Mouse (Mus musculus) urinary bladder, postnatal 36 days (tissue): ENCODE data around the gene Gm43064.
"Not testable (repeated sequence)": the region's sequence is repeated elsewhere in the genome, so short reads cannot be mapped to it uniquely, and the experiment has no call there.

Experiments
- DNase-seq, 2 experiments: peaks; one replicate each; pipeline ENCODE4 v3.0.0; 2022; ENCODE audit warnings: low spot score in 2 of 2, mixed read lengths in 1 of 2

The Gm43064 gene

DNA sequence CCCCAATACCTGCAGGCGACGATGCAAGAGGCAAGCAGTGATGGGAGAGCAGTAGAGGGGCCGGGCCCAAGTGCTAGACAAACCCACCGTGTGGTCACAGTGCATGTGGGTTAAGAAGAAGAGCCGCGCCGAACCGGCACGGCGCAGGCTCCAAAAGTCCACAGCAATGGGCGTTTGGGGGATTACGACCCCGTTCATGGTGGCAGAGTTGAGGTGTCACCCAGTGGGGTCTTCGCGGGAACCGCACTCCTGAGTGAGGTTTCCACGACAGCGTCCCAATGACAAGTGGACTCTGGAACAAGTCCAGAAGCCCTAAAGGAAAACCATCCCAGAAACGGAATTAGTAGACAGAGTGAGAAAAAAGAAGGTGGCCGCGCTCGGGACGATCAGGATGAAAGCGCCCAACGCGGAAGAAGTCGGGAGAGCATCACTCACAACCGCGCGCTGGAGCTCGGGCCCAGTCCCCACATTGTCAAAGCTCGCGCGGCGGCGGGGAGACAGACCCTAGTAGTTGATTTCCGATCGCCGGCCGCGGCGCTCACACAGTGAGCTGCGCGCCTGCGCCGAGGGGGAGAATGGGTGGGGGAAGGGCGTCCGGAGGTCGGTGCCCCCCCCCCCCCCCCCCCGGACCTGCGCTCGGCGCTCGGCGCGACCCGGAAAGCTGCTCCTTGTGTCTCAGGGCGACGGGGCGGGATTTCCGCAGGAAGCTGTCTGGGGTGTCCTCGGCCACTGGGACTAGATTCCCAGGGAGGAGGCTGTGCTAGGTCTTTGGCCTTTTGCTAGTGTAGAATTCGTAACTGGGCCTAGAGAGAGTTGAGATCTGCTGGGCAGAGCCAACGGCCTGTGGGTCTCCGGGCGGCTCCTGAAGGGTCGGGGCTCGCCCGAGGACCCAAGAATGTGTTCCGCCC is at the start of gene Gm43064, which contains the start of the genes Dclre1b and Ap4b1:
Gm43064 (plus strand) TSS at position 683 of the 908 bp plus-strand sequence.
Dclre1b (minus strand) TSS at position 554 of the 908 bp plus-strand sequence.
Ap4b1 (plus strand) TSS at position 630 of the 908 bp plus-strand sequence.
- DNase-seq, result peak; percentile 77 to 86

DNA sequence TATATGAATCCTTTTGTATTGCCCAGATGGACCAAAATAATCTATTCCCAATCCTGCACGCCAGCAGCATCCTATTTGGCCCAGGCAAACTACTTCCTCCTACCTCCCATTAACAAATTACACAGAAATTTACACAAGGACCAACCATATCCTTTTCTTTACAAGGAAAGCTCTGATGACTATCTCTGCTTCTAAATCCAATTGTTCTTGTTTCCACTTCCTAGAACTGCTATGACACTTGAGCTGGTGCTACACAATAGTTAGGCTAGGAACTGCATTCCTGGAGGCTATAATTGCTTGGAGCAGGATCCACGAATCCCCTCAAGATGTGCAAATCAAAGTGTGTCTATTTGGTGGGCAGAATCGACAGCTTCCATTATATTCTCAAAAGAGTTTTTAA is 42.6 kb upstream of the Gm43064 start:
- DNase-seq, result no peak

DNA sequence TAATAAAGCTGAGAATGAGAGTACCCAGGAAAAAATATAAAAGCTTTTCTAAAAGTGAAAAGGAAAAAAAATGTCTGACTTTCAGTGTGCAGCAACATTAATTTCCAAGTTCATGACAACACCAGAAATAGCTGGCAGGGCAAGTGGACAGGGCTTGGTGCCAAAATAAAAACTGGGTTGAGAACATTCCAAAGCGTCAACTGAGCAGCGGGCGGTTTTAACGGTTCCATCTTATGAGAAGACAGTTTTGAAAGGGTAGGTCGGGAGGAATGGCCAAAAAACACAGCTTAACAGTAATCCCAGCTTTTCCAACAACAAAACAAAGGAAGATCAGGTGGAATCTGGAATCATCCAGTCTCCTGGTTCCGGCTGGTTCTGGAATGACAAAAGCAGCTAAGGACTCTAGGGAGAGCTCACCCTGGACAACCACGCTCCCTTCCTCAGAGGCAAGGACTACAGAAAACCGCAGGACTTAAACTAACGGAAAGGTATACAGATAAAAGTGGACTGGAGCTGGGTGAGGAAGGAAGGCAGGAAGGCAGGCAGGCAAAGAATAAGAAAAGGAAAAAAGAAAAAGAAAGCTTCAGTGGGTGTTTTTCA is 37.7 kb upstream of the Gm43064 start:
- DNase-seq, result peak; percentile 70 to 83

DNA sequence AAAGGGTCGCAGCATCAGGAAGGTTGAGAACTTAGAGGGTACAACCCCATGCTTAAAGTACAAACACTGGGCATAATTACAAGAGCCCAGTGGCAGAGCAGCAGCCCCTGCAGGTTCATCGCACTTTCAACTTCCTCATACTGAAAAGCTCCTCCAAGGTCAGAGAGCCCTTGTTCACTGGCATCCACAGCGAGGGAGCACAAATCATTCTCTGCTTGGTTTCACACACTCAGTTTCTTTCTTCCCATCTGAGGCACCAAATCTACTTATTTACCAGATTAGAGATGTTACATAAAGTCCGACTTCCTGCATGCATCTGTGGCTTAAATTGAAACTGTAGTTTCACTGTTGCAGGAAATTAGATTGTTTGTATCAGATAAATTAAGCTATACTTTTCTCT is 36.5 kb upstream of the Gm43064 start:
- no peak for DNase-seq

DNA sequence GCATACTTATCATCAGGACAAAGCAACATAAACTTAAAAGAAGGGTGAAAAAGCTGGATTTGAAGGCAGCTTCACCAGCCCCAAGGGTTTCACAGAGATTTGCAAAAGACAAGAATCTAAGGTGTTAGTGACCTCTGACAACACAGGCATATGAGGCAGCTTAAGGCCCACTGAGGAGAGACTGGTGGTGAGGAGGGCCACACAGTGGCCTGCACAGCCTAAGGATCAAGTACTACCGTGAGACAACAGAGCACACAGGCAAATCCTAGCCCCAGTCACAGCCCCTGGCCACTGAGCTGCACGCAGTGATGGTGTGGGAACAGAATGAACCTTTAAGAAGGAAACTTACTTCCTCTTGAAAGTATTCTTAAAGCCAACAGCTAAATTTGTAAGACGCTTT is 35.9 kb upstream of the Gm43064 start:
- DNase-seq, result no peak

DNA sequence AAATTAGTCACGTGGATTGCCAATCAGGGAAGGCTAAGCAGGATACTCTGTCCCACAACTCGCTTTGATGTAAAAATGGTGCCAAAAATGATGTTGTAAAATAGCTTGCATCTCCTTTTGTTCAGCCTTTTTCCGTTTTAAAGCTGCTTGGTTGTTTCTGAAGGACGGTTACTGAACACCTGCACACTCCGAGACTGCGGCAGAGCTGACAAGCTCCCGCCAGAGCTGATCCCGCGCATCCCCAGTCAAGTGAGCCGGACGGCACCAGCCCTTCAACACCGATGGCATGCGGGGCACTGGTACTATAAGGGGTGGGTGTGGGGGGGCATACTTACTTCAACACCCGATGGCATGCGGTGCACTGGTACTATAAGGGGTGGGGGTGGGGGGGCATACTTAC is 35.4 kb upstream of the Gm43064 start:
- DNase-seq, result no peak

DNA sequence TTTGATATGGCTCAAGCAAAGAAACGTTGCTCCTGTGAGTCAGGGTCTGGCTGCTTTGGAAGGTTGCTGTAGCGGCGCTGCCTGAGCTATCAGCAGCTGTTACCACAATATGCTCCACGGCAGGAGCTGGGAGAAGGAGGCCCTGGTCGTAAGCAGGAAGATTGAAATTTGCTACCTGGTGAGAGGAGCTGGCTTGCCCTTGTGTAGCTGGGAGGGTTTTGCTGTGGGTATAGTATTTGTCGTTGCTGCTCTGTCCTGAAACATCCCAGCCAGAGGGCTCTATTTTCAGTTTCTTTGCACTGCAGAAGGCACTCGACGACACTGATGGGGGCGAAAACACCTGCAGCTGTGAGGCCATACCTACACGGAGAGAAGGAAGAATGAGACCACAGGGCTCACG is 31.4 kb upstream of the Gm43064 start:
- no peak for DNase-seq

DNA sequence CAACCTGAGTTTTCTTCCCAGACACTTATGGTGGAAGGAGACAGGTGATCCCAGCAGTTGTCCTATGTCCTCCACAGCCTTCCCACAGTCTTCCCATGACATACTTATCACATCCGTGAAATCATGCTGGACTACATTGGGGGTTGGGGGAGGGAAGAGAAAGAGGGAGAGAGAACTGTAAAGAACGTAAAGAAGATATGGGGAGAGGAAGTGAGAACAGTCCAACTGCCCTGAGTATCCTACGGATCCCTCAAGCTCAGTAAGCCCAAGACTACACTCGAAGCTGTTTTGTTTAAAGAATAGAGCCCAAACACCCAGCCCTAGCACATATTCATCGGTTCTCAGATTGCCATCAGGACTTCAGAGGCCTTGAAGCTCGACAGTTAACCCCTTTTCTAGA is 30.7 kb upstream of the Gm43064 start:
- DNase-seq, result no peak

DNA sequence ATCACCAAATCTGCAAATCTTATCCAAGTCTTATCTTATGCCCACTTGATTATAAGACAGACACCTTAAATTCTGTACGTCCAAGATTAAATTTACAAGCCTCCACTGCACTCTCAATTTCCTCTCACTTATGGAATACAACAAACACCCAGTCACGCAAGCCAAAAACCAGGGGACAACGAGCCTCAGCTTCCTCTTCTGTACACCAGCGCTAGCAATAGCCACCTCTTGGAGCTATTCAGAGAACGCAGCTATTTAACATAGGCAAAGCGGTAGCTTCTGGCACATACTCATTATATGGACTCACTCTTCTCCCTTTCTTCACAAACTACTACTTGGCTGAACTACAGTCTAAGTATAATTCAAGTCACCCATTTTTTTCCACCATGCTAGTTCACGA is 30.2 kb upstream of the Gm43064 start:
- DNase-seq, result no peak

DNA sequence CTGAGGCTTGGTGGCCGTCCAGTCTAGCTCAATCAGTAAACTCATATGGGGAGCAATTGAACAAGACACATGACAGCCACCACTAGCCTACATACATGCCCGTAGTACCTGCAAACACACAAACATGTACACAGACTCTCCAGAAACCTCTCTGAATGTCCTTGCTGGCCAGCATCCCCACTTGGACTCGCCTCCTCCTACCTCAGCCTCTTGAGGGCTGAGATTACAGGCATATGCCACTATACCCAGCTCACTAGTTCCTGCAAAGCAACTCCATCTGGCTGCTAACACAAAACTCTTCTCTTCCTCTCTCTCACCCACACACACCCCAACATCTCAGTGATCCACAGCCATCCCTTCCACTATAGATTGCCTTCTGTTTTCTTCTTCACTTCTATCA is 29.1 kb upstream of the Gm43064 start:
- no peak for DNase-seq

DNA sequence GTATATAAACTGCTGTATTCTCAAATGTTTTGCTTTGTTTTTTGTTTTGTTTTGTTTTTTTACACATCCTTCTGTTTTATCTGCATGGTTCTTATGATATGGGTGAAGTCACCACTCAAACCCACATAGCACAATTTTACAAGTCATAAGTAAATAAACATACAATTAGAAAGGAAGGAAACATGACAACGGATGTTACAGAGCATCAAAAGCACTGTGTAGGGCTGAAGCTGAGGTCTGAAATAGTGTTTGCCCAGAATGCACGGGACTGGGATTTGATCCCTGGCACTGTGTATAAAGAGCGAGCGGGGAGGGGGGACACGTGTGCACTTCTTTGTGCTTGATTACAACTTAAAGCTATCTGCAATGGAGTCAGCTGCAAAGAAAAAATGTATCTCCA is 28.6 kb upstream of the Gm43064 start:
- DNase-seq, result no peak

DNA sequence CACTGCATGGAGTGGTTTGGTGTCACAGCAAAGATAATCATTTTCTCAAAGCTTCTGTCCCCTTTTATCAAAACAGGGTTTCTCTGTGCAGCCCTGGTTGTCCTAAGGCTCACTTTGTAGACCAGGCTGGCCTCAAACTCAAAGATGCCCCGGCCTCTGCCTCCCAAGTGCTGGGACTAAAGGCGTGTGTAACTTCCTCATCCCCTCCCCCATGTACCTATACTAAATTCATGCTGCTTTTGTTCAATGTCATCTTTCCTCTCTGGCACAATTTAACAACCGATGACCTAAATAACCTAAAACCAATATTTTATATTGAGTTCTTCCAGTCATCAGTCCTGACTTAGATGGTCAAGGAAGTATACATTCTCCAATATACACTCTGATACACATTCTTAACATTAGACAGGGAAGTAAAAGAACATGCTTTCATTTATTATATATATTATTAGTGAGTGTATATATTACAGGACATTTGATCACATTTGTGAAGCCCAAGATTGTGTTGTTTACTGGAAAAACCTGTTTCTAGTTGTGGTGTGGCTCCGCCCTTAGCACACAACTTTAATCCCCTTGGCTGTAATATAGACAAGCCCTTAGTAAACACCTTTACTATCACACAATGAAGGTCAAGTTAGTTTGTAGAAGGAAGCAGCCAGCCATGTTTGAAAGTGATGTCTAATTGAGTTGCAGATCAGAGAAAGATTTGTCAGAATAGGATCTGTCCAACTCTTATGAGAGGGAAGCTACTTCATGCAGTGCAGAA is 26.3 kb upstream of the Gm43064 start:
- DNase-seq, result no peak

DNA sequence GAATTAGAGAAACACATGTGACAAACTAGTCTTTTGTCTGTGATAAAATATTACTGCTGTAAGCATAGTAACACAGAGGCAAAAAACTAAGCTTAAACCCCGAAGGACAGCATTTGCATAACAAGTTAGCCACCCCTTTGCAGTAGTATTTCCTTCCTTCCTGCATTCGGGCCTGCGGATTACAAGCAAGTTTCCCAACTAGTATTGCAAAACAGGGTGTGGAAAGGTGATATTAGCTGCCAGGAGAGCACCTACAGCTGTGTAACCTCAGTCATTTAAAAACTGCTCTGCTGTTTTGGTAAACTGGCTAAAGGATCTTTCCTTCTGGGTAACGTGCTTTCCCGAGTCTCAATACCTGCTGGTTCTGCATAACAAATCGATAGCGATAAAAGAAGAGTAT is 22.1 kb upstream of the Gm43064 start:
- DNase-seq, result peak in 1 of 2 experiments; percentile 38

DNA sequence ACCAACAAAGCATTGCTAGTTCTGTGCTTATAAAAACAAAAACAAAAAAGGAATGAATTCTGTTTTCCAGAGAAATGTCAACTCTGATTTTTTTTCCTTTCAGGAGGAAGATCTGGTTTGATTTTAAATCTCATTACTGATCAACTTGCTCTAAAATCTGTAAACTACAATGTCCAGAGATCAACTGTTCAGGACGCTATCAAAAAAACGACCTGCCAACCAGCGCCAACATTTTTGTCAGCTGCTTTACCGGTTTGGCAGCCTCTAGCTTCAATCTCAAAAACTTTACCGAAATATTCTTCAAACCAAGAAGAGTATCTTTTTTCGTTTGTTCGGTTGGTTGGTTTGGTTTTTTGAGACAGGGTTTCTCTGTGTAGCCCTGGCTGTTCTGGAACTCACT is 20.3 kb upstream of the Gm43064 start:
- DNase-seq, result no peak

DNA sequence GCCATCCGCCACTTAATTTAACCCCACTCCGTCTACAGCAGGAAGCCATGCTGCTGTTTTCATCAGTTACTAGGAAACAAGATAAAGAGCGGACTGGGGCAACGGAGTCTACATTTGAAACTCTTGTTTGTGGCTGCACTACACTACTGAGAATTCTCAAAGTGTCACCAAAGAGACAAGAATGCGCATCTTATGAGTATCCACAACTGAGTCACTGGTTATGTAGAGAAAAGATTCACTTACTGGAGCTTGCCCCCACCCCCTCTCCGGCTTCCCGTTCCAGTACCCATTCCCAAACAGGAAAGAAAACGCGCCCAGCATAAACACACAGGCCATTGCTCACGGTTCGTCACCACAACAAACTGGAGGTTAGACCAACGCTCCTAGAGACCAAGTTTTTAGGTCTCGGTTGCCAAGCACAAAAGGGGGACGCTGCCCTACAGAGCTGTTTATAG is 19.5 kb upstream of the Gm43064 start:
- DNase-seq, result peak; percentile 32 to 40

DNA sequence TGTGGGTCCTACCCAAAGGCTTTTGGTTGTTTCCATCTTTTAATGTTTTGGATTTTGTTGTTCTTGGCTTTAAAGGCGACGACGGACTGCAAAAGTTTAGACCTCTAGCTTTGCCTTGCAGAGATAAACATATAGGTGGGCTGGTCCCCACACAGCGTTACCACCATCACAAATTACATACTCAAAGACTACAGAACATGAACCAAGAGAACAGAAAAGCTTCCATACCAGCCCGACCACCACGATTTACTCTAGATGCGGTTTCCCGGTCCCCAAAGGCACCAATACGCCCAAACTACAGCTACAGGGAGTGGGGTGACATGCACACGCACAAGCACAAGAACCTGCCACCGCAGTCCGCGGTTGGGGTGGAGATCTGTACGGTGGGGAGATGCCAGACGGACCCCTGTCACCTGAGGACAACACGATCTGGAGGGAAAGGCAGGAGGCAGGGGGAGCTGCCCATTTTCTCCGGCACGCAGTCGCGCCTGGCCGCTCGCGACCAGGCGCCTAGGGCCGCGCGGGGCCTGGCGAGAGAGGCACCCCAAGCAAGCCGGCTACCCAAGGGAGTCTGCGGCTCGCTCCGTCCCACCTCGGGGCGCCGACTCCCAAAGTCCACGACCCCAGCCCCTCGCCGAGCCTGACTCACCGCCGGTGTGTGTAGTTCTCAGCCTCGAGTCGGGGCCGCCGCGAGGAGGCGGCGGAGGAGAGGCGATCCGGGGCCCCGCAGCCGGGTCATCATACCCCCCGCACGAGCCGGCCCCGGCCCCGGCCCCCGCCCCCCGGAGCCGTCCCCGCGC is 18.8 kb upstream of the Gm43064 start:
- peak; percentile 30 to 38 for DNase-seq

DNA sequence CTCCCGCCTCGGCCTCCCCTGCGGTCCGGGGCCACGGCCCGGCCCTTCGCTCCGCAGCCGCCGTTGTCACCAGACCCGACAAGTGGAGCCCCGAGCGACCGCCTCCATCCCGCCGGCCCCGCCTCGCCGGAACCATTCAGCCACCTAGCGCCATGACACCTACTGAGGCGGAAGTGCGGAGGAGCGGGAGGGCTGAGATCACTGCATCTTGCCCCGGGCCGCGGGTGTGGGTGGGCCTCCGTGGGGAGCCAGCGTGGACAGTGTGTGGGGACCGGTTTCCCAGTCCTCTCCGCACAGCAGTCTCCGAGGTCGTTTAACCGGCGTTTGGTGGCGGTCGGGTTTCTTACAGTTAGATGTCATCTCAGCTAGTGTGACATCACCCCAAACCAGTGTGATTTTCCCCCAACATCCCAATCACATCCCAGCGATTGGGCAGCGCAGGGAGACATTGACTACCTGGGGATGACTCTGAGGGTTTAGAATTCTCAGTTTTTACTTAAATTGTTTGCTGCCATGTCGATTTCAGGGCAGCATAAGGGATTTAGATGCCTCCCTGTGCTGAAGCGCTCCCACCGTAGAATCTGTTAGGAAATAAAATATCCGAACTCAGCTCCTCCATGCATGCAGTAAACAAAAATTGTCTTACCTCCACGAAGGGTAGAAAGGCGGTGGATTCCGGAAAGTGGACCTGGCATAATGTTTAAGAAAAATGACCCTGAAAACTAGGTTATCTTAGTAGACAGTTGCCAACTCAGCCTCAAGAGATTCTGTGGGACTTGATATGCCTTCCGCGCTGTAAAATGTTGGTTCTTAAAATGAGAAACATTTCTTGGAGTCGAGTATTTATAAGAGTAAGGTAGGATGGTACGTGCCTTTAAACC is 17.9 kb upstream of the Gm43064 start, which contains the start of gene Hipk1:
Hipk1 (minus strand) TSS at position 334 of the 881 bp plus-strand sequence.
- peak; percentile 89 to 95 for DNase-seq

DNA sequence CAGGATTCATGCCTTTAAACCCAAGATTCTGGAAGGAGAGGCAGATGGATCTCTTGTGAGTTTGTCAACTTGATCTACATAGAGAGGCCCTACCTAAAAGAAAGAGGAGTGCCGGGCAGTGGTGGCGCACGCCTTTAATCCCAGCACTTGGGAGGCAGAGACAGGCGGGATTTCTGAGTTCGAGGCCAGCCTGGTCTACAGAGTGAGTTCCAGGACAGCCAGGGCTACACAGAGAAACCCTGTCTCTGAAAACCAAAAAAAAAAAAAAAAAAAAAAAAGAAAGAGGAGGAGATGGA is 17.3 kb upstream of the Gm43064 start:
- not testable (repeated sequence) for DNase-seq

DNA sequence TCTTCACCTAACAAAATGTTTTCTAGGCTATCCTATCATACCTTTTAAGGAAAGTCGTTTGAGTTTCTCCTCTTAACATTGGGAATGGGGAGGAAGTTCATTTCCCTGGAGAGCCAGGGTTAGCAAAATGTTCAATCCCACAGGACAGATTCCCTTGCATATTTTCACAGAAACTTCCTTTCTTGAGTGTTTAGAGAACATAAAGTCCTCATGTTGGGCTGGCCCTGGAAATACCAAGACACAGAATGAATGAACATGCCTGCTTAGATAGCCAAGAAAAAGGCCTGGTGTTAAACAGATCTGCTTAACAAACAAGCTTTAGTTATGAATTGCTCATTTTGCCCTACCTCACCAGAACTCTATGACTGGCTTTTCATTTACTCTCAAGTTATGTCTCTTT is 16.8 kb upstream of the Gm43064 start:
- no peak for DNase-seq

DNA sequence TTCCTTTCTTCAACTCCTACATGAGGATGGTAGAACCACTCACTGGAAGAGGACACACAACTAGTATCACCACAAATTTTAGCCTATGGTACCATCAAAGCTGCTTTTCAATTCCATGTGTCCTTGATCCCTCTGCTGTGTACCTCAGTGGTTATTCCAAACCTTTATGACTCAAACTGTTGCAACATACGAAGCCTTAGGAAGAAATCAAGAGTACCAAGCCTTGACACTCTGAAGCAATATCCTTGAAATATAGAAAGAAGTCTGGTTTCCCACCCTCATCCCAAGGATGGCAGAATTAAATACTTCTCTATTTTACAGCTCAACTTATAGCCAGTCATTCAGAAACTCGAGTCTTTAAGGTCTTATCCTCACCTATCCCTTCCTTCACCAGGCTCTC is 13.0 kb upstream of the Gm43064 start:
- DNase-seq, result no peak
